Mouse (Mus musculus) kidney, embryonic 16.5 days (tissue): ENCODE measurements around the gene Lmod1. TPM values are rescaled to one million over a fixed set of nuclear protein-coding genes. Genes with fewer than 3 reads are reported as not detected.

Experiments
- polyA plus RNA-seq: library from polyadenylated mRNA; unstranded; fragments of >200 nt; fragmentation: Nextera tagmentation; extraction: Ambion mirVana; gene quantifications from 2 replicates; pipeline ENCODE4 v1.2.1, GENCODE M21; 2015

The Lmod1 gene
- polyA plus RNA-seq, 1 experiment from 2014 or later: 2.9 TPM

Other genes with a start within 250 kb of the Lmod1 start
- 0.76 and 0.77 TPM in 2 replicates for gene Lgr6, start 219.5 kb upstream of the Lmod1 start, polyA plus RNA-seq
- 0.99 and 1.6 TPM in 2 replicates for gene Ptpn7, start 192.1 kb upstream of the Lmod1 start, polyA plus RNA-seq
- gene Arl8a, start 178.0 kb upstream of the Lmod1 start, polyA plus RNA-seq: 42.9 and 46.7 TPM in 2 replicates
- 0.10 TPM in 1 of 2 replicates, not detected in the other for gene Gpr37l1, start 157.1 kb upstream of the Lmod1 start, polyA plus RNA-seq
- gene Elf3, start 66.2 kb upstream of the Lmod1 start, polyA plus RNA-seq: 41.8 and 44.1 TPM in 2 replicates
- gene Rnpep, start 40.7 kb upstream of the Lmod1 start, polyA plus RNA-seq: 89.8 and 91.8 TPM in 2 replicates
- 201 and 206 TPM in 2 replicates for gene Timm17a, start 11.0 kb upstream of the Lmod1 start, polyA plus RNA-seq
- 47.1 and 50.8 TPM in 2 replicates for gene Shisa4, start 50.4 kb downstream of the Lmod1 start, polyA plus RNA-seq
- gene Ipo9, start 105.7 kb downstream of the Lmod1 start, polyA plus RNA-seq: 130 and 139 TPM in 2 replicates